Mouse (Mus musculus): ENCODE measurements around the gene Tbccd1. TPM values are rescaled to one million over a fixed set of nuclear protein-coding genes. Genes with fewer than 3 reads are reported as not detected.
"Not testable (repeated sequence)": the region's sequence is repeated elsewhere in the genome, so short reads cannot be mapped to it uniquely, and the experiment has no call there.

The Tbccd1 gene
- total RNA-seq, 4 experiments from 2014 or later, result 19.2 to 26.1 (median 23.1) TPM

- no peak for DNase-seq
Measured at GRCm38 (mm10) chr16:22779228-22779835, 78.1 kb downstream of the Tbccd1 start.

- DNase-seq, result not testable (repeated sequence)
Measured at GRCm38 (mm10) chr16:22778296-22778695, 79.2 kb downstream of the Tbccd1 start.

GRCm38 (mm10) chr16:22775471-22775985, 81.9 kb downstream of the Tbccd1 start:
- no peak for DNase-seq

- no peak for DNase-seq
Measured at GRCm38 (mm10) chr16:22768661-22769060, 88.8 kb downstream of the Tbccd1 start.

- no peak for DNase-seq
Measured at GRCm38 (mm10) chr16:22767405-22767804, 90.1 kb downstream of the Tbccd1 start.

GRCm38 (mm10) chr16:22766738-22767211, 90.7 kb downstream of the Tbccd1 start:
- DNase-seq, result no peak

GRCm38 (mm10) chr16:22765531-22765930, 91.9 kb downstream of the Tbccd1 start:
- no peak for DNase-seq

Other genes with a start within 250 kb of the Tbccd1 start
- gene Dgkg, start 200.4 kb downstream of the Tbccd1 start, total RNA-seq (2022), result 1 to 10 TPM; 3.3 to 6.6 (median 5.2) TPM
- gene Crygs, start 46.1 kb downstream of the Tbccd1 start, total RNA-seq (2022), result not detected
- gene Dnajb11, start 176 bp upstream of the Tbccd1 start, total RNA-seq (2022), result 10 to 100 TPM; 55.9 to 75.2 (median 64.1) TPM
- gene Ahsg, start 33.6 kb upstream of the Tbccd1 start, total RNA-seq (2022), result 1 to 10 TPM; 6.1 to 8.4 (median 7.2) TPM
- 10 to 100 TPM in 2 of 4 experiments, 1 to 10 TPM in 2; 2.4 to 25.4 (median 6.9) TPM for gene Fetub, start 60.7 kb upstream of the Tbccd1 start, total RNA-seq (2022)
- under 1 TPM in 2 of 4 experiments, not detected in 2; 0.20 to 0.46 TPM for gene Hrg, start 93.4 kb upstream of the Tbccd1 start, total RNA-seq (2022)
- 1 to 10 TPM; 3.6 to 5.7 (median 4.7) TPM for gene Kng2, start 171.8 kb upstream of the Tbccd1 start, total RNA-seq (2022)
- gene Kng1, start 200.2 kb upstream of the Tbccd1 start, total RNA-seq (2022), result 1 to 10 TPM in 1 of 4 experiments, under 1 TPM in 3; 0.18 to 1.0 (median 0.52) TPM
- 100 to 1,000 TPM; 551 to 775 (median 679) TPM for gene Eif4a2, start 249.8 kb upstream of the Tbccd1 start, total RNA-seq (2022)